Mouse (Mus musculus) left cerebral cortex, postnatal 36 days (tissue): ENCODE data around the gene Smg9. TPM values are rescaled to one million over a fixed set of nuclear protein-coding genes. Genes with fewer than 3 reads are reported as not detected.

Source experiments
- DNase-seq, 2 experiments: peaks; one replicate each; pipeline ENCODE4 v3.0.0; 2021 to 2022; ENCODE audit warnings: low spot score in 2 of 2, mixed read lengths in 1 of 2
- intact Hi-C: fragments of 180-260 bp; cut with DNase I; formaldehyde crosslinking; loops from one replicate; pipeline ENCODE4 v1.15.1; 2025
- total RNA-seq, 2 experiments: library from RNA; stranded (reverse); gene quantifications; 2 replicates each; pipeline ENCODE4 v1.2.3; 2021

The Smg9 gene
- total RNA-seq, 2 experiments from 2014 or later, result 39.6 to 51.1 TPM

DNA sequence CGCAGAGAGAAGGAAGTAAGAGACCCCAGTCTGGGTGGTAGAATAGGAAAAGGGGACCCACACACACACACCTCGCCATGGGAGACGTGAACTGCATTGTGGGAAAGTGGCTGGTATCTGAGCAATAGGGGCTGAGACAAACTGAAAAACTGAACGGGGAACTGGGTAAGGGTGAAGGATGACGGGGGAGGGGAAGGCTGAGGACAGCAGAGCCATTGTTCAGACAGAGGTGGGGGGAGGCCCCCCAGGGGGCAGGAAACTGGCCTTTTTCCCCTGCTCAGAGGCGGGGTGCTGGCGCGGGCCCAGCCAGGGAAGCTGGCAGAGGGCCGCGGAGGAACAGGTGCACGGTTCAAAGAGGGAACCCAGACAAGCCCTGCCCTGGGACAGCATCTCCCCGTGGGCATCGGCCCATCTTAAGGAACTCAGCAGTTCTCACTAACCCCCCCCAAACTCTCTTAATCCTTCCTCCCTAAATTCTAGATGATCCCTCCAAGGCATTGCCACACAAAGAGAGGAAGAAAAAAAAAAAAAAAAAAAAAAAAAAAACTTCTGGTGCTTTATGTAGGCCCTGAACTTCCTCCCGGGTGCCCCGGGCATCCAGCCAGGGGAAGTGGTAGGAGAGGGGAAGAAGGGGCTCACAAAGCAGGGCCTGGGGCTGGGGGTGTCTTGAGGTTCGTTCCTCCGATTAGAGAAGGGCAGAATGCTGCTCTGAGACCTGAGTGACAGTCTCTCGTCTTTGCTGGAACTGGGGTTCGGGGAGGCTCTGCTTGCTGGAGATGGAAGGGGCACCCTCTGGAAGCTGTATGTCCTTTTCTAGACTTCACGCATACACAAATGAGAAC, 25.7 kb upstream of the Smg9 start:
- DNase-seq, result no peak
- intact Hi-C loops, result no loop called here

DNA sequence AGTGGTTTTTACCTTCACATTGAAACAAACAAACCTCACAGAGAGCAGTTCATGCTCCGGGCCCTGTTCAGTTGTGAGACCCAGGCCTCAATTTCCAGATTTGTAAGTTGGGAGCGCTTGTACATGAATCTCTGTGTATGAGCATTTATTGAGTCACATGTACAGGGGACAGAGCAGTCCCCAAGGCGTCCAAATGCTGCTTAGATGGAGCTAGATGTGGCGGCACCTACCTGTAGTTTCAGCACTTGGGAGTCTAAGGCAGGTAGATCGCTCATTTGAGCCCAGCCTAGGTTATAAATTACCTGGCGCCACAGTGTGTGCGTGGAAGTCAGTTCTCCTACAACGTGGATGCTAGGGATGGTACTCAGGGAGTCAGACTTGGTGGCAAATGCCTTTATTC, 23.0 kb upstream of the Smg9 start:
- intact Hi-C loops, result no loop called here
- DNase-seq, result no peak

- DNase-seq, result no peak
- intact Hi-C loops, result no loop called here
Observed at GRCm38 (mm10) chr7:24377091-24377865, 22.1 kb upstream of the Smg9 start.

DNA sequence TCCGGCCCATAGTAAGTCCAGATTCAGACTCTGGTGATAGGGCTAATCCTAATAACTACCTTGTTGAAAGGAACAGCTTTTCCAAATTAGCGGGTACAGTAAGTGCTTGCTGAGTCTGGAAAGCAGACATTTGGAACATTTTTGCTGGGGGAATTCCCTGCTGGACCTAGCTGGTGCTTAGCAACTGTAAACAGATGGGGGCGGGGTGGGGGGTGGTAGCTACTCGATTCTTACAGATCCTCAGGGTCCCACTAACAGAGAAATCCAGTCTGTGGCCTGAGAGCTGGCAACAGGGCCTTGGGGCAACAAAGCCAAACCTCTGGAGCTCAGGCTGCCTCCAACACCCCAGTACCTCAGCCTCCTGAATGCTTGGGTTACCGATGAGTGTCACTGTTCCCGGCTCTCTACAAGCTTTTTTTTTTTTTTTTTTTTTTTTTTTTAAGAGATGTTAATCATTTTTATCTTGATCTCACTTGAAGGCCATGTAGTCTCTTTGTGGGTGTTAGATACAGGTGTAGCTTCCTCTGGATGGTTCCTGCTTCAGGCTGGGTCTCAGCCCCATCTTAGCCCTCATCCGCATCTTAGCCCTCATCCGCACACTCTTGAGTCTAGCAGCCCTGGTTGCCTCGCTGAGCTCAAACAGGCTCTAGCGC, 21.2 kb upstream of the Smg9 start:
- DNase-seq, result no peak
- intact Hi-C loops, result no loop called here

DNA sequence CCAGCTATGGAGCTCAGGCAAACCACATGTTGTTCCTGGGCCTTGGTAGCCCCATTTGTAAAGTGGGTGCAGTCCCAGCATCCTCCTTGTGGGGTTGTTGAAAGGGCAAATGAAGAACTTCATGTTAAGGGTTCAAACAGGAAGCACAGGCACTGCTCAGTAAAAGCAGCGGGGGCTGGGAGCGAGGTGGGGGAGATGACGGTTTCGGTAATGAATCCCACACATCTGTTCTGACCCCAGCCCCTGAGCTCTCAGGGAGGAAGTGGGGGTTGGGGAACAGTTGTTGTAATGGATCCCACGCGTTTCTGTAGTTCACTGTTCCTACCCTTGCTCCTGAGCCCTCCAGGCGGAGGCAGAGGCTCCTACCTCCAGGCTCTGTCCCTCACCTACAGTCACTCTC, 19.5 kb upstream of the Smg9 start:
- no peak for DNase-seq
- intact Hi-C loops, result no loop called here

DNA sequence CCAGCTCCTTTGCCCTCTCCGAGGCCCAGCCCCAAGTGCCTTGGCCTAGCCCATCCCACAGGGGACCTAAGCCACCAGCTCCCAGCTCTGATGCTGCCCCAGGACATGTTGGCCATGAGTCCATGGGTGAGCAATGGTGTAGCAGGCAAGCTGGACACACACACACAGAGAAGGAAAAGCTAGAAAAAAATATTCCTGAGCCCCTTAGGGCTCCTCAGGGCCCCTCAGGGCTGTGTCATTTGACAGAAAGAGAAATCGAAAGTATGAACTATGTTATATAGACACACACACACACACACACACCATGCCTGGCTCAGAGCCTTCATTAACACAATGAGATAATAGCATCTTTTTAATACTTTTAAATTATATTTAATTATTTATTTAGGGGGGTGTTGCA, 19.0 kb upstream of the Smg9 start:
- intact Hi-C loops, result no loop called here
- no peak for DNase-seq

DNA sequence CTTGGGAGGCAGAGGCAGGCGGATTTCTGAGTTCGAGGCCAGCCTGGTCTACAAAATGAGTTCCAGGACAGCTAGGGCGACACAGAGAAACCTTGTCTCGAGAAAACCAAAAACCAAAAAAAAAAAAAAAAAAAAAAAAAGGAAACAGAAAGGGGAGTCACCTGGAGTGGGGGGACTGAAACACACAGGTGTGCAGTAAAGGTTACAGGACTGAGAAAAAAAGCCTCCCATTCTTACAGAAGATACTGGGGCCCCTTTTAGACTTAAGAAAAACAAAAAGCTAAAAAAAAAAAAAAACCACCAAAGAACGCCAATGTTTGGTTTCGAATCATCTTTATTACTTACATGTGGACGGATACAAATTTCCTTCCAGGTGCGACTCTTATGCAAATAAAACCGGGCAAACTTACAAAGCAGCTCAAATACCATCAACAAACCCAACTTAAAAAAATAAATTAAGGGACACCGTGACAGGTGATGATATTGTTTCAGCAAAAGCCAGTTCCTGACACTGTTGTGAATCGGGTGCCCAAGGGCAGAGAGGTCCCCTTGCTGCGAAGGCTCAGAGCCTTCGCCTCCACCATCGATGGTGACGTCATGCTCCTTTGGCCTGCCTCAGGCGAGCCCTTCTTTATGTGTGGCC, 16.6 kb upstream of the Smg9 start:
- intact Hi-C loops, result no loop called here
- no peak for DNase-seq

DNA sequence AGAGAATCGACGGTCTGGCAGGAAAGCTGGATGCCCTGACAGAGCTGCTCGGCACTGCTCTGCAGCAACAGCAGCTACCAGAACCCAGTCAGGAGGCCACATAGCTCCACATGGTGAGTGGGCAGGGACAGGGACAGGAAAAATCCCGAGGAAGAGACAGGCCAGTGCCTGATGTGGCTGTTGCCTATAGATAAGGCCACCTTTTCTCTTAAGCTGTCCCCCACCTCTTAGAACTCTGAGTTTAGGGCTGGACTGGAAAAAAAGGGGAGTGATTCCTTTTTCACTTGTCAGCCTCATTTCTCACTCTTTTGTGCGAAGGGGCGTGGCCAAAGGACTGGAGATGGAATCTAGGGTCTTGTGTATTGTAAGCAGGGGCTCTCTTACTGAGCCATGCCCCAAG, 15.3 kb upstream of the Smg9 start:
- intact Hi-C loops, result loop anchor here (2.0 kb wide), 1 partner anchor 47 kb away; no protein-coding TSS in a partner anchor
- no peak for DNase-seq

GRCm38 (mm10) chr7:24384827-24385226, 14.6 kb upstream of the Smg9 start:
- intact Hi-C loops, result loop anchor here (1.0 to 2.0 kb wide), 2 partner anchors 21 to 48 kb away; no protein-coding TSS in a partner anchor
- peak; percentile 53 to 59 for DNase-seq

DNA sequence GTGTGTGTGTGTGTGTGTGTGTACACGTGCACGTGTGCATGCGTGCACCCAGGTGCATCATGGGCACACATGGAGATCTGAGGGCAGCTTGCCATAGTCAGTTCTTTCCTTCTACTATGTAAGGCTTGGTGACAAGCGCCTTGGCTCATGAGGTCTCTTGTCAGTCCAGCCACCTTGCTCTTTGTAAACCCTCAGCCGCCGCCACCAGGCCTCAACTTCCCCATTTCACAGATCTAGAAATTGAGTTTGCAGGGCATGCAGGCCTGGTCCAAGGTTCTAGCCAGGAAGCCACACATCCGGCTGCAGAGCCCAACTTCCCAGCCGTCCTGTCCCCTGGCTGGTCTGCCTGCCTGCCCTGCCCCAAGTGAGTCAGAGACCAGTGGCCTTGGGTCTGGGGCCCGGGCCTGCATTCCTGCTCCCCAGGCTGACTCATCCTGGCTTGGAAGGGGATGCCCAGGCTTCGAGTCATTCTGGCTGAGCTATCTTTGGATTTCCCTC, 12.3 kb upstream of the Smg9 start:
- DNase-seq, result no peak
- intact Hi-C loops, result no loop called here

DNA sequence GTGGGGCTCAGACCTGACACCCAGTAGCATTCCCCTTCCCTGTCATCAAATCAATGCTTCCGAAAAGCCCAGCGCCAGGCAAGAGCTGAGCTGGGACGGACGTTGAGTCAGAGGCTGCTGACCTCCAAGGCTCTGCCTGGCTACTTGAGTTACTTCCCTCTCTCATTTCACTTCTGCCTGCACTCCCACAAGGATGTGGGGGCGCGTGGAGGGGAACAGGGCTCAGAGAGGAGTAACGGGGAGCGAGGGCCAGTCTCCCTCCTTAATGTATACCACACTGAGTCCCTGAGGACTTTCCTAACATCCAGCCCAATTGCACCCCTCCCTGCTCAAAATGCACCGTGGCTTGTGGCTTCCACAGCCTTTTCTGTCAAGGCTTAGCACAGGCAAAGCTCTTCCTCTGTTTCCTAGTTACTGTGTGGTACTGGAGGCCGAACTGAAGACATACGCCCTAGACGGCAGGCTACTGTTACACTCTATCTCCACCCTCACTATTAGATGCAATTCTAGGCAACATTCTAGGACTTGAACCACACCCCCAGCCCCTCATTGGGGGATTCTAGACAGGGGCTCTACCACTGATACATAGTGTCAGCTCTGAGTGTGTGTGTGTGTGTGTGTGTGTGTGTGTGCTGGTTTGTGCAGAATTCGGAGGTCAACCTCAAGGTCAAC, 9.8 kb upstream of the Smg9 start:
- DNase-seq, result no peak
- intact Hi-C loops, result no loop called here

- intact Hi-C loops, result no loop called here
- no peak for DNase-seq
Observed at GRCm38 (mm10) chr7:24390512-24390911, 8.9 kb upstream of the Smg9 start.

DNA sequence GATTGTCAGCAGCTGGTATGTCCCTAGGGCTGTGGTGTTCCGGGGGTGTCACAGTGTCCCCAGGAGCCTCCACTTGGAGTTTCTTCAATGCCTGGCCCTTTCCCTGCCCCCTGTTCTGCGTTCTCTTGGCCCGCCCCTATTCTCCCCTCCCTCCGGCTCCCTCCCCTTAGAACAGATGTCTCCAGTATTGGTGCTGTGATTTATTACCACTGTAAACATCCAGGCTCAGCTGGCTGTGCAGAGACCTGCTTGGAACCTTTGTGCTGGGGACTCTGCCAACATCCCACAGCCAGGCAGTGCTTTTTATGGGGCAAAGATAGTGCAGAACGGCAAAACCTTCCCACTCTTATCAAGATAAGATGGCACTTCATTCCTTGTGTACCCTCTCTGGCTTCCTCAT, 8.3 kb upstream of the Smg9 start:
- DNase-seq, result no peak
- intact Hi-C loops, result no loop called here

DNA sequence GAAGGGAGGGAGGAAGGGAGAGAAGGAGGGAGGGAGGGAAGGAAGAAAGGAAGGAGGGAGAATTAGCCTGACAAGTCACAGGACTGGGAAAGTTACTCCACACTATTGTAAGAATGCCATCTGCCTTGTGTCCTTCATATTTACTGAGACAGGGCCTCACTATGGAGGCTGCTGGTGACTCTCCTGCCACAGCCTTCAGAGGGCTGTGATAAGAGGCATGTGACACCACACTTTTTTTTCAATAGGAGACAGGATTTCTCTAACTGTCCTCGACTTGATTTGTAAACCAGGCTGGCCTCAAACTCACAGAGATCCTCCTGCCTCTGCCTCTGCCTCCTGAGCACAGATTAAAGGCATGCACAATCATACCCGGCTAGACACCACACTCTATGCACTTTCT, 7.7 kb upstream of the Smg9 start:
- no peak for DNase-seq
- intact Hi-C loops, result no loop called here

- no peak for DNase-seq
- intact Hi-C loops, result no loop called here
Observed at GRCm38 (mm10) chr7:24394054-24394453, 5.4 kb upstream of the Smg9 start.

- intact Hi-C loops, result no loop called here
- DNase-seq, result no peak
Observed at GRCm38 (mm10) chr7:24394475-24395161, 4.8 kb upstream of the Smg9 start.

DNA sequence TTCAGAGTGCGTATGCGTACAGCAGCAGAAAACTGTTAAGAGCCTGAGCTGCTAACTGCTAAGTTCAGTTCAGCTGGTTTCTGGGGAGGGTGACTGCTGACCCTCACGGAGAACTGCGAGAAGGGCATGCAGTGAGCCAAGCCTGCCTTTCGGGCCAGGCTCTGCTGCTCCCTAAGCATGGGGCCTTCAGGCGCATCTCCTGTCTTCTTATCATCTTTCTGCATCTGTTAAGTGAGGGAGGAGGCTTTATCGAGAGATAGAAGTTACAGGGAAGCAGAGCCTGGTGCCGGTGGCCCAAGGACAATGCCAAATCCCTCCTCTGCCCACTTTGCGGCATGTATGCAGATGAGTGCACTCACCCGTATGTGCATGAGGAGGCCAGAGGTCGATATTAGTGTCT, 2.6 kb upstream of the Smg9 start:
- intact Hi-C loops, result no loop called here

DNA sequence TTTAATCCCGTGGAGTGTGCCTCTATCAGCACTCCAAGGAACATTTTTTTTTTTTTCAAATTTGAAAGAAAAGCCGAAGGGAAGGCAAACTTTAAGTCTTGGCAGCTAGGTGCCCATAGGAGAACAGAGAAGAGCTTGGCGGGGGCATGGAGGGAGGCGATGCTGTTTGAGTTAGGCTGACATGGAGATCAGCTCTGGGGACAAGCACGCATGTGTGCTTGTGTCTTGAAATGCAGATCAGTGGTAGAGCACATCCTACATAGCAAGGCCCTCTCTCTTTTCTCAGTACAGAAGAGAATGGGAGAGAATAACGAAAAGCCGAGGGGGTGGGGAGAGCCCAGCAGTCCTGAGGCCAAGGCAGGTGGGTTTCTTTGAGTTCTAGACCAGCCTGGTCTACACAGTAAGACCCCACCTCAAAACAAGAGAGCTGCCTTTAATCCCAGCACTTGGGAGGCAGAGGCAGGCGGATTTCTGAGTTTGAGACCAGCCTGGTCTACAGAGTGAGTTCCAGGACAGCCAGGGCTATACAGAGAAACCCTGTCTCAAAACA, 980 bp upstream of the Smg9 start:
- no peak for DNase-seq
- intact Hi-C loops, result no loop called here

More for the DNA sequence above, 2.6 kb upstream of the Smg9 start:
- DNase-seq, result no peak

GRCm38 (mm10) chr7:24400082-24400452, 648 bp downstream of the Smg9 start:
- intact Hi-C loops, result no loop called here
- no peak for DNase-seq
